Mouse (Mus musculus) frontal cortex, adult 2 months (tissue): Measurements from ENCODE around the gene Ptpn23. TPM values are rescaled to one million over a fixed set of nuclear protein-coding genes. Genes with fewer than 3 reads are reported as not detected.

Source experiments
- DNase-seq, 2 experiments: peaks; one replicate each; pipeline ENCODE4 v3.0.0; 2022; ENCODE audit warnings: low spot score in 1 of 2; ENCODE audit errors: extremely low spot score in 1 of 2
- polyA plus RNA-seq: library from polyadenylated mRNA; depleted of rRNA; stranded (reverse); fragments of >200 nt; gene quantifications from 2 replicates; pipeline ENCODE4 v1.2.3, GENCODE M21; 2012; rRNA removed

The Ptpn23 gene
- polyA plus RNA-seq, 1 experiment, result 44.4 TPM

- DNase-seq, result no peak
Measured at GRCm38 (mm10) chr9:110340037-110340750, 67.8 kb downstream of the Ptpn23 start.

Other genes starting within 250 kb of the Ptpn23 start
- 374 and 390 TPM in 2 replicates for gene Cspg5, start 164.4 kb downstream of the Ptpn23 start, polyA plus RNA-seq
- gene Elp6, start 103.0 kb downstream of the Ptpn23 start, polyA plus RNA-seq, result 20.8 and 21.8 TPM in 2 replicates
- gene Scap, start 74.9 kb downstream of the Ptpn23 start, polyA plus RNA-seq, result 42.4 and 45.8 TPM in 2 replicates
- 0.10 and 0.78 TPM in 2 replicates for gene Ngp, start 11.5 kb upstream of the Ptpn23 start, polyA plus RNA-seq
- 24.6 and 25.5 TPM in 2 replicates for gene Klhl18, start 68.5 kb upstream of the Ptpn23 start, polyA plus RNA-seq
- gene Kif9, start 68.7 kb upstream of the Ptpn23 start, polyA plus RNA-seq, result 4.3 and 4.7 TPM in 2 replicates
- gene Setd2, start 124.4 kb upstream of the Ptpn23 start, polyA plus RNA-seq, result 67.2 and 73.6 TPM in 2 replicates
- 8.5 and 9.4 TPM in 2 replicates for gene Nradd, start 216.2 kb upstream of the Ptpn23 start, polyA plus RNA-seq
- 22.4 and 24.5 TPM in 2 replicates for gene Nbeal2, start 245.9 kb upstream of the Ptpn23 start, polyA plus RNA-seq
- gene Ccdc12, start 248.3 kb upstream of the Ptpn23 start, polyA plus RNA-seq, result 105 and 106 TPM in 2 replicates